Mouse (Mus musculus) layer of hippocampus, adult 9-10 months (tissue): ENCODE results near the gene Rps18.
A peak's percentile ranks its signal among the peaks of the same experiment; 100 is the strongest.
"Not testable (repeated sequence)": the region's sequence is repeated elsewhere in the genome, so short reads cannot be mapped to it uniquely, and the experiment has no call there.

ENCODE experiments used
- DNase-seq: peaks from one replicate; pipeline ENCODE4 v3.0.0; 2022; ENCODE audit warnings: low spot score

The Rps18 gene

GRCm38 (mm10) chr17:33955555-33956214, at the start of gene Rps18, which contains the start of gene Vps52:
Rps18 (minus strand) TSS chr17:33956001.
Vps52 (plus strand) TSS chr17:33955812.
- DNase-seq: peak; percentile 95

- no peak for DNase-seq
Measured at GRCm38 (mm10) chr17:34003426-34003825, 47.6 kb upstream of the Rps18 start.

- not testable (repeated sequence) for DNase-seq
Measured at GRCm38 (mm10) chr17:34000796-34001195, 45.0 kb upstream of the Rps18 start.

GRCm38 (mm10) chr17:34000150-34000537, 44.3 kb upstream of the Rps18 start, which contains the start of gene H2-K1:
H2-K1 (minus strand) TSS chr17:34000347.
- peak; percentile 77 for DNase-seq

GRCm38 (mm10) chr17:33999341-34000149, 43.7 kb upstream of the Rps18 start:
- DNase-seq: no peak

GRCm38 (mm10) chr17:33998697-33999096, 42.9 kb upstream of the Rps18 start:
- not testable (repeated sequence) for DNase-seq

- not testable (repeated sequence) for DNase-seq
Measured at GRCm38 (mm10) chr17:33997025-33997424, 41.2 kb upstream of the Rps18 start.

- no peak for DNase-seq
Measured at GRCm38 (mm10) chr17:33995651-33996050, 39.9 kb upstream of the Rps18 start.

GRCm38 (mm10) chr17:33994959-33995358, 39.2 kb upstream of the Rps18 start:
- DNase-seq: no peak

GRCm38 (mm10) chr17:33991788-33992664, 36.2 kb upstream of the Rps18 start:
- DNase-seq: peak; percentile 51

GRCm38 (mm10) chr17:33982136-33982535, 26.3 kb upstream of the Rps18 start:
- peak; percentile 29 for DNase-seq

GRCm38 (mm10) chr17:33981192-33981909, 25.6 kb upstream of the Rps18 start:
- DNase-seq: peak; percentile 92

GRCm38 (mm10) chr17:33980181-33981035, 24.6 kb upstream of the Rps18 start:
- no peak for DNase-seq

GRCm38 (mm10) chr17:33979512-33980050, 23.8 kb upstream of the Rps18 start:
- DNase-seq: no peak

- no peak for DNase-seq
Measured at GRCm38 (mm10) chr17:33978631-33979031, 22.8 kb upstream of the Rps18 start.

GRCm38 (mm10) chr17:33977861-33978557, 22.2 kb upstream of the Rps18 start:
- DNase-seq: no peak

GRCm38 (mm10) chr17:33973572-33973971, 17.8 kb upstream of the Rps18 start:
- DNase-seq: no peak

- DNase-seq: no peak
Measured at GRCm38 (mm10) chr17:33972691-33973090, 16.9 kb upstream of the Rps18 start.

GRCm38 (mm10) chr17:33969394-33969793, 13.6 kb upstream of the Rps18 start:
- no peak for DNase-seq

GRCm38 (mm10) chr17:33968927-33969326, 13.1 kb upstream of the Rps18 start:
- DNase-seq: no peak
